Comparison of ENCODE assay signal across 21 mouse cellular contexts in the genomic region with DNA sequence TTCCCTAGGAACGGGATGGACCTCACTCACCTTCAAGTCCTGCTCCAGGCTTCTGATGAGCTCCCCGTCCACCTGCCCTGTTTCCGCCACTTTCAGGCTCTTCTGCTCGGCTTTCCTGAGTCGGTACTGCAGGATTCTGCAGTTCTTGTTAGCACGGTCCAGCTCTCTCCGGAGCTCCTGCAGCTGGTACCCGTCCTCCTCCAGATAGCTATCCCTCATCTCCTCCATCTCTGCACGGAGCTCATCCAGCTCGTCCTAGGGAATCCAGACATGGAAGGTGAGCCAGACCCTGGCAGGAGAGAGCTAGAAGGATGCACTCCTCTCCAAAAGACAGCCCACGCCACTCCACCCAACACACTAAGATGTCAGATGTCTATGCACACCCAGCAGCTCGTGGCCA. TPM values are rescaled to one million over a fixed set of nuclear protein-coding genes. Genes with fewer than 3 reads are reported as not detected.
DNase-seq lines count a peak whose midpoint lies in the region; ATAC-seq and TF ChIP-seq lines count a peak whose summit lies in the region.
"Had no signal": no experiment of that assay in that cellular context is flagged by ENCODE, and none has a peak within 500 bp of the region (broad histone marks: within the 10 kb centered on the region; RNA-seq: fewer than 3 reads in every experiment).

No protein-coding gene starts in this region.

- ATAC-seq in cerebellum, adult (ENCODE audit: insufficient number of reproducible peaks, low FRiP score, low TSS enrichment): peak; percentile 22; the same call in 1 of the 2 replicates
- ATAC-seq in forebrain, embryonic 13.5 days: no peak
- no peak for ATAC-seq in forebrain, embryonic 16.5 days
- no peak for ATAC-seq in midbrain, embryonic 11.5 days (ENCODE audit: low FRiP score)
- ATAC-seq in midbrain, embryonic 16.5 days: no peak
- ATAC-seq: activated CD4-positive, CD25-positive, alpha-beta regulatory T cell, adult 4 months; intestine, embryonic 16.5 days had no signal

- H3K4me3 ChIP-seq in forebrain, embryonic 13.5 days: no peak overlapping the region
- no peak overlapping the region for H3K4me3 ChIP-seq in forebrain, embryonic 16.5 days (replicated peaks; ENCODE audit: low read length)
- no peak overlapping the region for H3K4me3 ChIP-seq in midbrain, embryonic 11.5 days (ENCODE audit: low read depth, low read length)
- no peak overlapping the region for H3K4me3 ChIP-seq in midbrain, embryonic 16.5 days (ENCODE audit: low read depth, low read length)
- H3K4me3 ChIP-seq in cortical plate, adult 2 months (ENCODE audit: insufficient read depth, low read length): peak overlapping the region; percentile 4; the same call in 1 of the 2 replicates
- H3K4me3 ChIP-seq: heart, adult 2 months; limb, embryonic 13.5 days; liver, embryonic 13.5 days had no signal

- DNase-seq in cerebellum, postnatal 10 days: no peak
- peak; percentile 84 for DNase-seq in midbrain, embryonic 11.5 days (ENCODE audit: low spot score, missing footprints)
- no peak for DNase-seq in testis, postnatal 14 days (ENCODE audit: low spot score)
- DNase-seq: adrenal gland, postnatal 10 days; gastrocnemius, postnatal 14 days; heart, adult 2 months; kidney, postnatal 4 days; layer of hippocampus, adult 9-11 months; liver, embryonic 13.5 days; lung, embryonic 14.5 days; lung, postnatal 4 days; right cerebral cortex, postnatal 4 days had no signal

- H3K4me1 ChIP-seq in forebrain, embryonic 13.5 days: peaks cover 65% of the 10 kb centered on the region
- H3K4me1 ChIP-seq in forebrain, embryonic 16.5 days (replicated peaks; ENCODE audit: control insufficient read depth, insufficient read depth, low read length): peaks cover 37% of the 10 kb centered on the region
- H3K4me1 ChIP-seq in midbrain, embryonic 11.5 days (ENCODE audit: control insufficient read depth, insufficient read depth, low read length): peaks cover 52% of the 10 kb centered on the region
- H3K4me1 ChIP-seq in midbrain, embryonic 16.5 days (ENCODE audit: control insufficient read depth, insufficient read depth, low read length): peaks cover 27% of the 10 kb centered on the region
- peaks cover 7% of the 10 kb centered on the region for H3K4me1 ChIP-seq in cortical plate, adult 2 months (ENCODE audit: control insufficient read depth, insufficient read depth, low read length)
- H3K4me1 ChIP-seq: liver, embryonic 13.5 days had no signal

- no peaks in the 10 kb centered on the region for H3K27me3 ChIP-seq in forebrain, embryonic 13.5 days
- no peaks in the 10 kb centered on the region for H3K27me3 ChIP-seq in forebrain, embryonic 16.5 days (replicated peaks; ENCODE audit: control insufficient read depth, insufficient read depth, low read length)
- H3K27me3 ChIP-seq in midbrain, embryonic 11.5 days (ENCODE audit: control insufficient read depth, insufficient read depth, low read length): no peaks in the 10 kb centered on the region
- H3K27me3 ChIP-seq in midbrain, embryonic 16.5 days (ENCODE audit: control insufficient read depth, insufficient read depth, low read depth, low read length): no peaks in the 10 kb centered on the region
- H3K27me3 ChIP-seq: limb, embryonic 13.5 days had no signal

- 0 out of 2 replicates have a peak overlapping the region, but pooled peaks have one; percentile 4 for H3K27ac ChIP-seq in forebrain, embryonic 13.5 days
- H3K27ac ChIP-seq in forebrain, embryonic 16.5 days (ENCODE audit: low read length): no peak overlapping the region
- H3K27ac ChIP-seq in midbrain, embryonic 11.5 days (ENCODE audit: low read depth, low read length): peak overlapping the region; percentile 14; the same call in 1 of the 2 replicates
- no peak overlapping the region for H3K27ac ChIP-seq in midbrain, embryonic 16.5 days (ENCODE audit: low read length)
- 0 out of 2 replicates have a peak overlapping the region, but pooled peaks have one; percentile 2 for H3K27ac ChIP-seq in cortical plate, adult 2 months (ENCODE audit: insufficient read depth, low read length)
- H3K27ac ChIP-seq: heart, adult 2 months; liver, embryonic 13.5 days had no signal

- no peaks in the 10 kb centered on the region for H3K9me3 ChIP-seq in forebrain, embryonic 13.5 days (replicated peaks)
- no peaks in the 10 kb centered on the region for H3K9me3 ChIP-seq in forebrain, embryonic 16.5 days (ENCODE audit: control insufficient read depth, low read length)
- H3K9me3 ChIP-seq in midbrain, embryonic 11.5 days (ENCODE audit: control insufficient read depth, low read length): no peaks in the 10 kb centered on the region
- no peaks in the 10 kb centered on the region for H3K9me3 ChIP-seq in midbrain, embryonic 16.5 days (replicated peaks; ENCODE audit: control insufficient read depth, low read length, poor library complexity, severe bottlenecking)
- H3K9me3 ChIP-seq: limb, embryonic 13.5 days; liver, embryonic 13.5 days had no signal

- H3K36me3 ChIP-seq in forebrain, embryonic 13.5 days (ENCODE audit: poor library complexity, severe bottlenecking): peaks cover 27% of the 10 kb centered on the region
- 0 out of 2 replicates have a peak, but pooled peaks cover 5% of the 10 kb centered on the region for H3K36me3 ChIP-seq in forebrain, embryonic 16.5 days (ENCODE audit: control insufficient read depth, insufficient read depth)
- peaks cover 16% of the 10 kb centered on the region for H3K36me3 ChIP-seq in midbrain, embryonic 11.5 days (ENCODE audit: control insufficient read depth, insufficient read depth, low read length)
- H3K36me3 ChIP-seq in midbrain, embryonic 16.5 days (ENCODE audit: control insufficient read depth, insufficient read depth, low read length): no peaks in the 10 kb centered on the region
- H3K36me3 ChIP-seq: G1E; liver, embryonic 13.5 days had no signal

- no peak overlapping the region for H3K4me2 ChIP-seq in forebrain, embryonic 13.5 days
- no peak overlapping the region for H3K4me2 ChIP-seq in forebrain, embryonic 16.5 days (ENCODE audit: low read length)
- 0 out of 2 replicates have a peak overlapping the region, but pooled peaks have one; percentile 4 for H3K4me2 ChIP-seq in midbrain, embryonic 11.5 days
- H3K4me2 ChIP-seq in midbrain, embryonic 16.5 days (ENCODE audit: low read length): no peak overlapping the region
- H3K4me2 ChIP-seq: limb, embryonic 13.5 days; liver, embryonic 13.5 days; lung, embryonic 14.5 days had no signal

- H3K9ac ChIP-seq in forebrain, embryonic 13.5 days: no peak overlapping the region
- H3K9ac ChIP-seq in forebrain, embryonic 16.5 days (replicated peaks; ENCODE audit: low read depth, low read length): no peak overlapping the region
- H3K9ac ChIP-seq in midbrain, embryonic 11.5 days (ENCODE audit: low read length): no peak overlapping the region
- no peak overlapping the region for H3K9ac ChIP-seq in midbrain, embryonic 16.5 days (ENCODE audit: low read depth, low read length)
- H3K9ac ChIP-seq: limb, embryonic 13.5 days; liver, embryonic 13.5 days; lung, embryonic 14.5 days had no signal

- TF ChIP-seq CTCF in cortical plate, adult 2 months (IDR thresholded peaks at IDR 0.05; ENCODE audit: extremely low read depth, insufficient read depth, low read length): no peak

- TF ChIP-seq POLR2A in cortical plate, adult 2 months (IDR thresholded peaks at IDR 0.05; ENCODE audit: extremely low read depth, insufficient read depth, low read length): no peak

- 75% methylated on average over 12 of the region's 12 CpGs for WGBS in forebrain, embryonic 13.5 days
- WGBS in forebrain, embryonic 16.5 days: 77% methylated on average over 12 of the region's 12 CpGs
- WGBS in midbrain, embryonic 11.5 days: 71% methylated on average over 12 of the region's 12 CpGs
- WGBS in midbrain, embryonic 16.5 days: 64% methylated on average over 12 of the region's 12 CpGs

RNA-seq across cellular contexts. Expression of a gene that starts 11.4 kb away (rescaled TPM):
- polyA plus RNA-seq in forebrain, embryonic 13.5 days (2015; fragmentation: Nextera tagmentation; extraction: Ambion mirVana): 33.0 and 33.9 TPM in 2 replicates
- 33.1 and 44.3 TPM in 2 replicates for polyA plus RNA-seq in forebrain, embryonic 16.5 days (2015; fragmentation: Nextera tagmentation; extraction: Ambion mirVana)
- 43.5 and 47.3 TPM in 2 replicates for polyA plus RNA-seq in midbrain, embryonic 11.5 days (2014; fragmentation: Nextera tagmentation; extraction: Ambion mirVana)
- 29.4 and 34.7 TPM in 2 replicates for polyA plus RNA-seq in midbrain, embryonic 16.5 days (2015; fragmentation: Nextera tagmentation; extraction: Ambion mirVana)
- polyA plus RNA-seq in cortical plate, adult 2 months (2012; rRNA removed): 46.6 and 47.8 TPM in 2 replicates
- polyA plus RNA-seq: activated CD4-positive, CD25-positive, alpha-beta regulatory T cell, adult 4 months; G1E had no signal

Comparison
In these comparisons a context has a peak if more than half of its experiments do, and no peak if none do; other contexts are left out.
1. H3K27ac ChIP-seq: peak in forebrain, embryonic 13.5 days (single experiment), midbrain, embryonic 11.5 days (single experiment) and cortical plate, adult 2 months (single experiment); none in forebrain, embryonic 16.5 days (single experiment) and midbrain, embryonic 16.5 days (single experiment).